8 mouse cellular contexts compared by ENCODE assay signal in the genomic region with DNA sequence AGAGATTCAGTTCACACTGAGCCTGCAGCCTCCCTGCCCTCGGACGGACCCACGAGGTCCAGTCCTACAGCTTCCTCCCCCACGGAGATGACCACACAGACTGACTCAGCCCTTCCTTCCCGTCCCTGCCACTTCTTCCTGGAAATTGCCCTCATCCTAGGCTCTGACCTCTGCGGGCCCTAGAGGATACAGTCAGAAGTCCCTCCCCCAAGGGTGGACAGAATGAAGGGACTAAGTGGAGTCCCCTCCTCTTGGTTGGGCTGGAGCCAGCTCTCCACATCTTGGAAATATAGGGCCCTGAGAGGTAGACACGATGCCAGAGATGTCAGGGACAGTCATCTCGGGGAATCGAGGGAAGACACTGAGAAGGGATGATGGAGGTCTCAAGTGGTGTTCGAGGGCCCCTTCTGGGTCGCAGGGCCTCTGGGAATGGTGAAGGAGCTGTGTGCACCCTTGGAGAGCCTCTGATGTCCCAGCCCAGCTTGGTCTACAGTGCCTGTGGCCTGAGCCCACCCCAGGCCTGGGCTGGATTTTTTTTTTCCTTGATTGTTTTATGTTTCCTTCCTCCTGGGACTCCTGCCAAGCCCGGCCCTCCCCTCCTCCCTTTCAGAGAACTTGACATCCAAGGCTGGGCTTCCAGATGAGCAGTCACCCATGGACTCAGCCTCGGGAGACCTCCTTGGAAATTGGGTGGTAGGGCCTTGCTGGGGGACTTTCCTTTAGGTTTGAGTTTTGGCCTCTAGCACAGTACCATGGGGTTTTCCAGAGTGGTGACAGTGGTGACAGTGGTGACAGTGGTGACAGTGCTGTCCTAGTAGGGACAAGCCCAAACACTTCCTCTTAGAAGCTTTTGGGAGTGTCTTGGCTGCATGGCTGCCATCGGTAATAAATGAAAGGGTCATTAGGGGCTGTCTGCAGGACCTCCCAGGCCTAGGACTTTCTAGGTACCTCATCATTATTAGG. TPM values are rescaled to one million over a fixed set of nuclear protein-coding genes. Genes with fewer than 3 reads are reported as not detected.
A peak's percentile ranks its signal among the peaks of the same experiment; 100 is the strongest.
DNase-seq lines count a peak whose midpoint lies in the region; ATAC-seq lines count a peak whose summit lies in the region.

No protein-coding gene starts in this region.

- H3K27me3 ChIP-seq in lung, embryonic 15.5 days, result no peaks in the 10 kb centered on the region

- ATAC-seq in lung, embryonic 15.5 days (ENCODE audit: borderline replicate concordance, extremely low read depth, low FRiP score, low TSS enrichment), result peak; percentile 70
- ATAC-seq in activated CD4-positive, CD25-positive, alpha-beta regulatory T cell, adult 4 months, result no peak

- H3K4me1 ChIP-seq in lung, embryonic 15.5 days, result peaks cover 49% of the 10 kb centered on the region

- peak; percentile 40 for DNase-seq in left cerebral cortex, postnatal 4 days
- DNase-seq in left cerebral cortex, adult 18-20 months (ENCODE audit: low spot score in 2 of 2), result no peak
- DNase-seq in gastrocnemius, postnatal 14 days, result peak; percentile 71
- peak; percentile 80 for DNase-seq in kidney, adult 11 months
- no peak for DNase-seq in c-Kit-positive CD71-positive TER-119-positive erythroid progenitor cells, embryonic 14.5 days (ENCODE audit: low spot score)
- no peak for DNase-seq in cerebellum, adult 11-12 months

- 27% methylated on average over 14 of the region's 14 CpGs for WGBS in lung, embryonic 15.5 days

- no peak overlapping the region for H3K4me3 ChIP-seq in lung, embryonic 15.5 days

- H3K4me2 ChIP-seq in lung, embryonic 15.5 days, result peak overlapping the region; percentile 6; the same call in 1 of the 2 replicates

- intact Hi-C loops in left cerebral cortex, postnatal 4 days (cut with DNase I), result no loop called here
- intact Hi-C loops in gastrocnemius, postnatal 14 days (cut with DNase I; ENCODE audit: low total_unique reads), result no loop called here

- no peaks in the 10 kb centered on the region for H3K9me3 ChIP-seq in lung, embryonic 15.5 days

- H3K36me3 ChIP-seq in lung, embryonic 15.5 days, result no peaks in the 10 kb centered on the region

- no peak overlapping the region for H3K9ac ChIP-seq in lung, embryonic 15.5 days

- H3K27ac ChIP-seq in lung, embryonic 15.5 days, result peak overlapping the region; percentile 78

RNA-seq across cellular contexts. Expression of a gene that starts 5.3 kb away (rescaled TPM):
- total RNA-seq in left cerebral cortex, postnatal 4 days (2021), result 10 to 100 TPM; 11.2 to 14.2 TPM
- 1 to 10 TPM; 4.7 to 5.4 TPM for total RNA-seq in left cerebral cortex, adult 18-20 months (2021)
- 10 to 100 TPM; 14.4 to 18.3 TPM for total RNA-seq in gastrocnemius, postnatal 14 days (2021)
- 12.0 and 14.1 TPM in 2 replicates for polyA plus RNA-seq in lung, embryonic 15.5 days (2015; fragmentation: Nextera tagmentation; extraction: Ambion mirVana)
- polyA plus RNA-seq in activated CD4-positive, CD25-positive, alpha-beta regulatory T cell, adult 4 months (2017; shearing (Covaris generic)), result under 1 TPM in 1 of 2 experiments, not detected in 1; 0.25 TPM

RNA-seq across cellular contexts. Expression of a gene that starts 17.1 kb away (rescaled TPM):
- total RNA-seq in left cerebral cortex, postnatal 4 days (2021), result 10 to 100 TPM; 76.1 to 84.1 TPM
- total RNA-seq in left cerebral cortex, adult 18-20 months (2021), result 100 to 1,000 TPM in 1 of 2 experiments, 10 to 100 TPM in 1; 90.1 to 102 TPM
- 10 to 100 TPM; 71.9 to 78.2 TPM for total RNA-seq in gastrocnemius, postnatal 14 days (2021)
- polyA plus RNA-seq in lung, embryonic 15.5 days (2015; fragmentation: Nextera tagmentation; extraction: Ambion mirVana), result 142 and 147 TPM in 2 replicates
- polyA plus RNA-seq in activated CD4-positive, CD25-positive, alpha-beta regulatory T cell, adult 4 months (2017; shearing (Covaris generic)), result 100 to 1,000 TPM; 123 to 178 TPM

RNA-seq across cellular contexts. Expression of a gene that starts 34.1 kb away (rescaled TPM):
- total RNA-seq in left cerebral cortex, postnatal 4 days (2021), result 10 to 100 TPM; 14.3 to 16.4 TPM
- total RNA-seq in left cerebral cortex, adult 18-20 months (2021), result 1 to 10 TPM; 4.9 to 5.0 TPM
- 10 to 100 TPM; 10.9 to 13.2 TPM for total RNA-seq in gastrocnemius, postnatal 14 days (2021)
- 72.3 and 75.3 TPM in 2 replicates for polyA plus RNA-seq in lung, embryonic 15.5 days (2015; fragmentation: Nextera tagmentation; extraction: Ambion mirVana)
- polyA plus RNA-seq in activated CD4-positive, CD25-positive, alpha-beta regulatory T cell, adult 4 months (2017; shearing (Covaris generic)), result 10 to 100 TPM; 16.5 to 17.5 TPM

RNA-seq across cellular contexts. Expression of a gene that starts 36.0 kb away (rescaled TPM):
- total RNA-seq in left cerebral cortex, postnatal 4 days (2021), result 10 to 100 TPM; 10.2 to 11.7 TPM
- total RNA-seq in left cerebral cortex, adult 18-20 months (2021), result 1 to 10 TPM; 4.1 to 4.2 TPM
- under 1 TPM; 0.42 to 0.66 TPM for total RNA-seq in gastrocnemius, postnatal 14 days (2021)
- 3.2 and 3.6 TPM in 2 replicates for polyA plus RNA-seq in lung, embryonic 15.5 days (2015; fragmentation: Nextera tagmentation; extraction: Ambion mirVana)
- under 1 TPM; 0.29 to 0.58 TPM for polyA plus RNA-seq in activated CD4-positive, CD25-positive, alpha-beta regulatory T cell, adult 4 months (2017; shearing (Covaris generic))

RNA-seq across cellular contexts. Expression of a gene that starts 52.3 kb away (rescaled TPM):
- 1 to 10 TPM; 1.4 to 2.0 TPM for total RNA-seq in left cerebral cortex, postnatal 4 days (2021)
- total RNA-seq in left cerebral cortex, adult 18-20 months (2021), result 1 to 10 TPM; 2.3 to 3.2 TPM
- total RNA-seq in gastrocnemius, postnatal 14 days (2021), result 1 to 10 TPM; 2.1 to 2.3 TPM
- 4.2 and 5.6 TPM in 2 replicates for polyA plus RNA-seq in lung, embryonic 15.5 days (2015; fragmentation: Nextera tagmentation; extraction: Ambion mirVana)
- 10 to 100 TPM; 43.3 to 60.2 TPM for polyA plus RNA-seq in activated CD4-positive, CD25-positive, alpha-beta regulatory T cell, adult 4 months (2017; shearing (Covaris generic))

Comparison
In these comparisons a context has a peak if more than half of its experiments do, and no peak if none do; other contexts are left out.
1. DNase-seq: peak in left cerebral cortex, postnatal 4 days (single experiment), gastrocnemius, postnatal 14 days (single experiment) and kidney, adult 11 months (single experiment); none in left cerebral cortex, adult 18-20 months (0 of 2), c-Kit-positive CD71-positive TER-119-positive erythroid progenitor cells, embryonic 14.5 days (single experiment) and cerebellum, adult 11-12 months (single experiment).